Mouse (Mus musculus) adrenal gland, adult 8-10 months (tissue): Measurements from ENCODE around the gene Eepd1. TPM values are rescaled to one million over a fixed set of nuclear protein-coding genes. Genes with fewer than 3 reads are reported as not detected.
"Not testable (repeated sequence)": the region's sequence is repeated elsewhere in the genome, so short reads cannot be mapped to it uniquely, and the experiment has no call there.

ENCODE experiments used
- DNase-seq: peaks from one replicate; pipeline ENCODE4 v3.0.0; 2022
- total RNA-seq, 4 experiments: library from RNA; stranded (reverse); gene quantifications; 2 replicates each; pipeline ENCODE4 v1.2.4; 2022

Gene Eepd1
- total RNA-seq = 10 to 100 TPM; 47.7 to 97.8 (median 53.3) TPM

GRCm38 (mm10) chr9:25481344-25482095 is at the start of gene Eepd1:
Gene Eepd1 (plus strand): TSS chr9:25481547.
- DNase-seq = peak; percentile 93

GRCm38 (mm10) chr9:25438836-25439235 is 42.5 kb upstream of the Eepd1 start:
- DNase-seq = no peak

- not testable (repeated sequence) for DNase-seq
Observed at GRCm38 (mm10) chr9:25440046-25440445, 41.3 kb upstream of the Eepd1 start.

GRCm38 (mm10) chr9:25442041-25442440 is 39.3 kb upstream of the Eepd1 start:
- no peak for DNase-seq

- no peak for DNase-seq
Observed at GRCm38 (mm10) chr9:25443029-25443428, 38.3 kb upstream of the Eepd1 start.

- no peak for DNase-seq
Observed at GRCm38 (mm10) chr9:25443546-25443945, 37.8 kb upstream of the Eepd1 start.

GRCm38 (mm10) chr9:25450394-25450793 is 31.0 kb upstream of the Eepd1 start:
- no peak for DNase-seq

- DNase-seq = no peak
Observed at GRCm38 (mm10) chr9:25455027-25455426, 26.3 kb upstream of the Eepd1 start.

GRCm38 (mm10) chr9:25460835-25461555 is 20.4 kb upstream of the Eepd1 start:
- peak; percentile 87 for DNase-seq

GRCm38 (mm10) chr9:25464305-25464704 is 17.0 kb upstream of the Eepd1 start:
- DNase-seq = no peak

- no peak for DNase-seq
Observed at GRCm38 (mm10) chr9:25479392-25480020, 1.8 kb upstream of the Eepd1 start.

GRCm38 (mm10) chr9:25480676-25481075 is 671 bp upstream of the Eepd1 start:
- no peak for DNase-seq

GRCm38 (mm10) chr9:25482322-25482998 is 1.1 kb downstream of the Eepd1 start:
- no peak for DNase-seq

- no peak for DNase-seq
Observed at GRCm38 (mm10) chr9:25482999-25483347, 1.6 kb downstream of the Eepd1 start.

GRCm38 (mm10) chr9:25483931-25484618 is 2.7 kb downstream of the Eepd1 start:
- DNase-seq = no peak

- DNase-seq = no peak
Observed at GRCm38 (mm10) chr9:25484619-25484986, 3.3 kb downstream of the Eepd1 start.

GRCm38 (mm10) chr9:25485006-25485405 is 3.7 kb downstream of the Eepd1 start:
- DNase-seq = no peak

- peak; percentile 64 for DNase-seq
Observed at GRCm38 (mm10) chr9:25485406-25485805, 4.1 kb downstream of the Eepd1 start.

- no peak for DNase-seq
Observed at GRCm38 (mm10) chr9:25486246-25486807, 5.0 kb downstream of the Eepd1 start.

- peak; percentile 76 for DNase-seq
Observed at GRCm38 (mm10) chr9:25487446-25488110, 6.2 kb downstream of the Eepd1 start.

GRCm38 (mm10) chr9:25488581-25488980 is 7.2 kb downstream of the Eepd1 start:
- no peak for DNase-seq
